Mouse (Mus musculus): ENCODE measurements around the gene Ppp3cb. TPM values are rescaled to one million over a fixed set of nuclear protein-coding genes. Genes with fewer than 3 reads are reported as not detected.

Gene Ppp3cb
- total and polyA plus RNA-seq, 3 experiments, result 16.0 to 69.2 (median 60.9) TPM

- no peak for DNase-seq
- Histone ChIP-seq H3K9ac (ENCODE audit: low read depth, low read length) (no peak overlapping the region), H3K27ac (no peak overlapping the region), H3K79me2 (replicated peaks; ENCODE audit: control insufficient read depth, insufficient read depth, low read length) (no peaks in the 10 kb centered on the region), H3K4me1 (ENCODE audit: control insufficient read depth, insufficient read depth, low read length) (no peaks in the 10 kb centered on the region), H3K36me3 (ENCODE audit: control insufficient read depth, insufficient read depth, low read length) (no peaks in the 10 kb centered on the region), H3K27me3 (ENCODE audit: control insufficient read depth, insufficient read depth, low read length) (no peaks in the 10 kb centered on the region), H3K4me3 (no peak overlapping the region)
- WGBS, result 87% methylated on average over 9 of the region's 9 CpGs
- TF ChIP-seq CTCF (IDR thresholded peaks at IDR 0.05) (no peak), POLR2A (IDR thresholded peaks at IDR 0.05; ENCODE audit: insufficient read depth, low read depth, low read length) (no peak), EP300 (IDR thresholded peaks at IDR 0.05; ENCODE audit: insufficient read depth, low read depth, low read length) (no peak)
- intact Hi-C loops (cut with DNase I), result no loop called here
These were observed 19.1 kb upstream of the Ppp3cb start for GRCm38 (mm10) chr14:20565256-20566021.

- intact Hi-C loops (cut with DNase I), result no loop called here
- no peaks in the 10 kb centered on the region for H3K36me3 ChIP-seq (ENCODE audit: control insufficient read depth, insufficient read depth, low read length)
- H3K27me3 ChIP-seq (ENCODE audit: control insufficient read depth, insufficient read depth, low read length), result no peaks in the 10 kb centered on the region
- no peak overlapping the region for H3K27ac ChIP-seq
- no peak for DNase-seq
- H3K4me1 ChIP-seq (ENCODE audit: control insufficient read depth, insufficient read depth, low read length), result no peaks in the 10 kb centered on the region
- TF ChIP-seq POLR2A (IDR thresholded peaks at IDR 0.05; ENCODE audit: insufficient read depth, low read depth, low read length) (no peak), CTCF (IDR thresholded peaks at IDR 0.05) (peak; percentile 27)
- 75% methylated on average over 12 of the region's 12 CpGs for WGBS
- no peak overlapping the region for H3K9ac ChIP-seq (ENCODE audit: low read depth, low read length)
- H3K79me2 ChIP-seq (replicated peaks; ENCODE audit: control insufficient read depth, insufficient read depth, low read length), result no peaks in the 10 kb centered on the region
- no peak overlapping the region for H3K4me3 ChIP-seq
These were observed 18.3 kb upstream of the Ppp3cb start for GRCm38 (mm10) chr14:20564692-20565091.

- no peak overlapping the region for H3K4me3 ChIP-seq
- intact Hi-C loops (cut with DNase I), result no loop called here
- no peak for DNase-seq
- TF ChIP-seq POLR2A (IDR thresholded peaks at IDR 0.05; ENCODE audit: insufficient read depth, low read depth, low read length), result no peak
- TF ChIP-seq CTCF (IDR thresholded peaks at IDR 0.05), result no peak
- TF ChIP-seq EP300 (IDR thresholded peaks at IDR 0.05; ENCODE audit: insufficient read depth, low read depth, low read length), result no peak
- no peak overlapping the region for H3K9ac ChIP-seq (ENCODE audit: low read depth, low read length)
- H3K27me3 ChIP-seq (ENCODE audit: control insufficient read depth, insufficient read depth, low read length), result no peaks in the 10 kb centered on the region
- H3K36me3 ChIP-seq (ENCODE audit: control insufficient read depth, insufficient read depth, low read length), result no peaks in the 10 kb centered on the region
- H3K27ac ChIP-seq, result no peak overlapping the region
- 82% methylated on average over 5 of the region's 5 CpGs for WGBS
- H3K79me2 ChIP-seq (replicated peaks; ENCODE audit: control insufficient read depth, insufficient read depth, low read length), result no peaks in the 10 kb centered on the region
- H3K4me1 ChIP-seq (ENCODE audit: control insufficient read depth, insufficient read depth, low read length), result no peaks in the 10 kb centered on the region
These were observed 15.5 kb upstream of the Ppp3cb start for GRCm38 (mm10) chr14:20561897-20562296.

- intact Hi-C loops (cut with DNase I), result no loop called here
- Histone ChIP-seq H3K4me1 (ENCODE audit: control insufficient read depth, insufficient read depth, low read length) (no peaks in the 10 kb centered on the region), H3K27me3 (ENCODE audit: control insufficient read depth, insufficient read depth, low read length) (no peaks in the 10 kb centered on the region), H3K4me3 (no peak overlapping the region), H3K79me2 (replicated peaks; ENCODE audit: control insufficient read depth, insufficient read depth, low read length) (no peaks in the 10 kb centered on the region), H3K27ac (no peak overlapping the region), H3K9ac (ENCODE audit: low read depth, low read length) (no peak overlapping the region), H3K36me3 (ENCODE audit: control insufficient read depth, insufficient read depth, low read length) (peaks cover 3% of the 10 kb centered on the region; the same call in 1 of the 2 replicates)
- 84% methylated on average over 2 of the region's 2 CpGs for WGBS
- TF ChIP-seq POLR2A (IDR thresholded peaks at IDR 0.05; ENCODE audit: insufficient read depth, low read depth, low read length), result no peak
- no peak for TF ChIP-seq EP300 (IDR thresholded peaks at IDR 0.05; ENCODE audit: insufficient read depth, low read depth, low read length)
- no peak for TF ChIP-seq CTCF (IDR thresholded peaks at IDR 0.05)
- DNase-seq, result no peak
These were observed 3.8 kb upstream of the Ppp3cb start for GRCm38 (mm10) chr14:20550136-20550535.

GRCm38 (mm10) chr14:20545529-20546331, 643 bp downstream of the Ppp3cb start:
- Histone ChIP-seq H3K27me3 (ENCODE audit: control insufficient read depth, insufficient read depth, low read length) (no peaks in the 10 kb centered on the region), H3K4me1 (ENCODE audit: control insufficient read depth, insufficient read depth, low read length) (peaks cover 3% of the 10 kb centered on the region), H3K27ac (peak overlapping the region; percentile 94), H3K36me3 (ENCODE audit: control insufficient read depth, insufficient read depth, low read length) (peaks cover 10% of the 10 kb centered on the region), H3K79me2 (replicated peaks; ENCODE audit: control insufficient read depth, insufficient read depth, low read length) (peaks cover 2% of the 10 kb centered on the region; the same call in 1 of the 2 replicates), H3K9ac (ENCODE audit: low read depth, low read length) (peak overlapping the region; percentile 88), H3K4me3 (peak overlapping the region; percentile 85)
- peak; percentile 93 to 96 for DNase-seq
- WGBS, result under 1% methylated on average over 65 of the region's 67 CpGs
- intact Hi-C loops (cut with DNase I), result loop anchor here (1.0 to 5.0 kb wide), 3 partner anchors 63 to 153 kb away; partner anchors contain the start of genes Anxa7, Mrps16 and Usp54
- TF ChIP-seq POLR2A (IDR thresholded peaks at IDR 0.05; ENCODE audit: insufficient read depth, low read depth, low read length), result peak; percentile 59; the same call in 1 of the 2 replicates
- peak; percentile 16; the same call in 1 of the 2 replicates for TF ChIP-seq CTCF (IDR thresholded peaks at IDR 0.05)
- no peak for TF ChIP-seq EP300 (IDR thresholded peaks at IDR 0.05; ENCODE audit: insufficient read depth, low read depth, low read length)
